In genomic region chr1:186977801-186978200, GRCm38 (mm10) we compare ENCODE assay signal across 18 mouse cellular contexts. TPM values are rescaled to one million over a fixed set of nuclear protein-coding genes. Genes with fewer than 3 reads are reported as not detected.
"Had no signal": no experiment of that assay in that cellular context is flagged by ENCODE, and none has a peak within 500 bp of the region (broad histone marks: within the 10 kb centered on the region; RNA-seq: fewer than 3 reads in every experiment).

No protein-coding gene starts in this region.

- H3K27me3 ChIP-seq: lung, embryonic 15.5 days; megakaryocyte, embryonic 14.5 days; midbrain, embryonic 13.5 days; neural tube, embryonic 12.5 days; stomach, embryonic 15.5 days had no signal

- H3K4me1 ChIP-seq: lung, embryonic 15.5 days; megakaryocyte, embryonic 14.5 days; neural tube, embryonic 12.5 days; stomach, embryonic 15.5 days had no signal

- H3K4me2 ChIP-seq: lung, embryonic 15.5 days; midbrain, embryonic 13.5 days; neural tube, embryonic 12.5 days; stomach, embryonic 15.5 days had no signal

- DNase-seq: lung, adult 2 months; lung, postnatal 14 days; lung, postnatal 36 days; right cerebral cortex, postnatal 14 days; thymus, adult 2 months; thymus, postnatal 25 days; thymus, postnatal 4 days had no signal

- H3K27ac ChIP-seq: liver, embryonic 14.5 days; lung, embryonic 15.5 days; macrophage; midbrain, embryonic 13.5 days; neural tube, embryonic 12.5 days; stomach, embryonic 15.5 days; stomach, postnatal 0 days had no signal

- H3K4me3 ChIP-seq: lung, embryonic 15.5 days; megakaryocyte, embryonic 14.5 days; midbrain, embryonic 13.5 days; neural tube, embryonic 12.5 days; stomach, embryonic 15.5 days had no signal

- H3K9ac ChIP-seq: liver, embryonic 14.5 days; lung, embryonic 15.5 days; midbrain, embryonic 13.5 days; neural tube, embryonic 12.5 days; stomach, embryonic 15.5 days had no signal

- H3K9me3 ChIP-seq: lung, embryonic 15.5 days; midbrain, embryonic 13.5 days; neural tube, embryonic 12.5 days; stomach, embryonic 15.5 days had no signal

- ATAC-seq: lung, postnatal 0 days; midbrain, embryonic 13.5 days had no signal

- H3K36me3 ChIP-seq: lung, embryonic 15.5 days; midbrain, embryonic 13.5 days; neural tube, embryonic 12.5 days; stomach, embryonic 15.5 days had no signal

RNA-seq across cellular contexts. Expression of gene D1Pas1, which starts 10.6 kb away (rescaled TPM):
- polyA plus RNA-seq: liver, embryonic 14.5 days; liver, embryonic 16.5 days; lung, adult 2 months; lung, embryonic 15.5 days; lung, postnatal 0 days; macrophage; spleen, adult 2 months; stomach, postnatal 0 days; thymus, adult 2 months had no signal
